Mouse (Mus musculus) cerebellum, adult 9-10 months (tissue): ENCODE measurements around the gene Phgdh.
A peak's percentile ranks its signal among the peaks of the same experiment; 100 is the strongest.

Source experiments
- DNase-seq: peaks from one replicate; pipeline ENCODE4 v3.0.0; 2022

Gene Phgdh

GRCm38 (mm10) chr3:98283205-98283604 is 56.6 kb downstream of the Phgdh start:
- DNase-seq = no peak

- DNase-seq = no peak
These were observed 57.4 kb downstream of the Phgdh start for GRCm38 (mm10) chr3:98282422-98282821.

GRCm38 (mm10) chr3:98280933-98281678 is 58.7 kb downstream of the Phgdh start:
- peak; percentile 30 for DNase-seq

- no peak for DNase-seq
These were observed 59.4 kb downstream of the Phgdh start, which contains the start of gene Hmgcs2 for GRCm38 (mm10) chr3:98280204-98280932. TSS of gene Hmgcs2 (plus strand) at chr3:98280435.

GRCm38 (mm10) chr3:98279682-98280081 is 60.1 kb downstream of the Phgdh start:
- DNase-seq = no peak

GRCm38 (mm10) chr3:98273623-98274398 is 66.0 kb downstream of the Phgdh start:
- DNase-seq = no peak

- DNase-seq = no peak
These were observed 72.5 kb downstream of the Phgdh start for GRCm38 (mm10) chr3:98267249-98267651.
